Mouse (Mus musculus) lung, postnatal 0 days (tissue): Measurements from ENCODE around the gene Serhl. TPM values are rescaled to one million over a fixed set of nuclear protein-coding genes. Genes with fewer than 3 reads are reported as not detected.

ENCODE experiments used
- ATAC-seq: fragments of 200-750 bp; cut with Nextera tagmentation; 2 replicates; pipeline ENCODE4 v1.8.0; 2017; ENCODE audit warnings: moderate library complexity
- DNase-seq: peaks from one replicate; pipeline ENCODE4 v3.0.0-alpha.2; 2016; ENCODE audit warnings: low spot score
- H3K27ac ChIP-seq: fragments of 300-500 bp; sonication (generic); 2 replicates; pipeline ENCODE4 v1.5.1; 2014; ENCODE audit warnings: antibody characterized with exemption, mild to moderate bottlenecking, low read length, mixed read lengths
- H3K27me3 ChIP-seq: fragments of 300-500 bp; sonication (generic); replicated peaks from 2 replicates; pipeline ENCODE4 v1.6.1; 2014; ENCODE audit warnings: low read length, mixed read lengths; ENCODE audit not compliant: insufficient read depth
- H3K36me3 ChIP-seq: fragments of 300-500 bp; sonication (generic); 2 replicates; pipeline ENCODE4 v1.6.1; 2014; ENCODE audit warnings: low read length, mixed read lengths; ENCODE audit not compliant: insufficient read depth
- H3K4me1 ChIP-seq: fragments of 300-500 bp; sonication (generic); 2 replicates; pipeline ENCODE4 v1.6.1; 2014; ENCODE audit warnings: antibody characterized with exemption, low read depth, low read length, mixed read lengths; ENCODE audit not compliant: insufficient read depth
- H3K4me2 ChIP-seq: fragments of 300-500 bp; sonication (generic); replicated peaks from 2 replicates; pipeline ENCODE4 v1.6.1; 2014; ENCODE audit warnings: low read depth, mild to moderate bottlenecking, low read length, moderate library complexity, mixed read lengths
- H3K4me3 ChIP-seq: fragments of 300-500 bp; sonication (generic); 2 replicates; pipeline ENCODE4 v1.5.1; 2014; ENCODE audit warnings: low read depth, low read length
- H3K9ac ChIP-seq: fragments of 300-500 bp; sonication (generic); replicated peaks from 2 replicates; pipeline ENCODE4 v1.6.1; 2014; ENCODE audit warnings: low read depth, mild to moderate bottlenecking
- H3K9me3 ChIP-seq: fragments of 300-500 bp; sonication (generic); 2 replicates; pipeline ENCODE4 v1.6.1; 2016; ENCODE audit warnings: low read length, mixed read lengths
- CTCF ChIP-seq: IDR thresholded peaks from 2 replicates; pipeline ENCODE4 v1.5.1; 2016; ENCODE audit warnings: antibody characterized with exemption, mild to moderate bottlenecking
- EP300 ChIP-seq: IDR thresholded peaks from 2 replicates; pipeline ENCODE4 v1.6.1; 2016; ENCODE audit warnings: antibody characterized with exemption, mild to moderate bottlenecking, control low read depth
- WGBS: fragments of 180-500 bp; shearing (Covaris S2); extraction: QIAGEN DNeasy Blood & Tissue Kit; methylation state at CpG from one replicate; pipeline ENCODE4 v1.1.7; 2014; 5-methylcytosine and 5-hydroxymethylcytosine counted together
- polyA plus RNA-seq: library from polyadenylated mRNA; unstranded; fragments of >200 nt; fragmentation: Nextera tagmentation; extraction: Ambion mirVana; gene quantifications from 2 replicates; pipeline ENCODE4 v1.2.1, GENCODE M21; 2015

Gene Serhl
- polyA plus RNA-seq, 1 experiment from 2014 or later = 50.9 TPM

- Histone ChIP-seq H3K27ac (no peak overlapping the region), H3K27me3 (no peaks in the 10 kb centered on the region), H3K4me1 (peaks cover 9% of the 10 kb centered on the region; the same call in 1 of the 2 replicates), H3K36me3 (no peaks in the 10 kb centered on the region), H3K9ac (no peak overlapping the region), H3K9me3 (no peaks in the 10 kb centered on the region), H3K4me2 (no peak overlapping the region), H3K4me3 (no peak overlapping the region)
- TF ChIP-seq EP300 (no peak), CTCF (no peak)
- WGBS = 45% methylated on average over 1 of the region's 1 CpGs
- DNase-seq (no peak), ATAC-seq (no peak)
These were observed 13.8 kb downstream of the Serhl start for GRCm38 (mm10) chr15:83103111-83103510.

GRCm38 (mm10) chr15:83106426-83106825 lies 17.1 kb downstream of the Serhl start:
- Histone ChIP-seq H3K4me2 (no peak overlapping the region), H3K27ac (no peak overlapping the region), H3K9me3 (no peaks in the 10 kb centered on the region), H3K9ac (no peak overlapping the region), H3K27me3 (no peaks in the 10 kb centered on the region), H3K4me3 (no peak overlapping the region), H3K4me1 (no peaks in the 10 kb centered on the region), H3K36me3 (no peaks in the 10 kb centered on the region)
- DNase-seq = no peak
- TF ChIP-seq CTCF = no peak
- TF ChIP-seq EP300 = no peak
- ATAC-seq = no peak
- WGBS = 81% methylated on average over 6 of the region's 6 CpGs

- H3K36me3 ChIP-seq = no peaks in the 10 kb centered on the region
- TF ChIP-seq EP300 (no peak), CTCF (no peak)
- no peak for ATAC-seq
- WGBS = 81% methylated on average over 6 of the region's 6 CpGs
- no peak overlapping the region for H3K4me3 ChIP-seq
- no peak overlapping the region for H3K4me2 ChIP-seq
- H3K9me3 ChIP-seq = no peaks in the 10 kb centered on the region
- H3K27ac ChIP-seq = no peak overlapping the region
- H3K4me1 ChIP-seq = no peaks in the 10 kb centered on the region
- H3K9ac ChIP-seq = no peak overlapping the region
- no peak for DNase-seq
- H3K27me3 ChIP-seq = no peaks in the 10 kb centered on the region
These were observed 18.5 kb downstream of the Serhl start for GRCm38 (mm10) chr15:83107814-83108213.

- Histone ChIP-seq H3K9me3 (no peaks in the 10 kb centered on the region), H3K4me3 (no peak overlapping the region), H3K27ac (no peak overlapping the region), H3K4me1 (no peaks in the 10 kb centered on the region), H3K27me3 (no peaks in the 10 kb centered on the region), H3K9ac (no peak overlapping the region), H3K4me2 (no peak overlapping the region), H3K36me3 (0 out of 2 replicates have a peak, but pooled peaks cover 6% of the 10 kb centered on the region)
- TF ChIP-seq CTCF = no peak
- TF ChIP-seq EP300 = no peak
- 57% methylated on average over 6 of the region's 6 CpGs for WGBS
- DNase-seq = no peak
- ATAC-seq = no peak
These were observed 22.0 kb downstream of the Serhl start for GRCm38 (mm10) chr15:83111290-83111689.

- no peak for ATAC-seq
- no peak overlapping the region for H3K4me2 ChIP-seq
- H3K27ac ChIP-seq = no peak overlapping the region
- H3K36me3 ChIP-seq = 0 out of 2 replicates have a peak, but pooled peaks cover 6% of the 10 kb centered on the region
- H3K4me3 ChIP-seq = no peak overlapping the region
- WGBS = 75% methylated on average over 7 of the region's 7 CpGs
- H3K27me3 ChIP-seq = no peaks in the 10 kb centered on the region
- TF ChIP-seq CTCF = no peak
- no peak for TF ChIP-seq EP300
- H3K9me3 ChIP-seq = no peaks in the 10 kb centered on the region
- DNase-seq = no peak
- H3K9ac ChIP-seq = no peak overlapping the region
- H3K4me1 ChIP-seq = no peaks in the 10 kb centered on the region
These were observed 22.6 kb downstream of the Serhl start for GRCm38 (mm10) chr15:83111874-83112273.

GRCm38 (mm10) chr15:83112898-83113297 lies 23.6 kb downstream of the Serhl start:
- H3K4me3 ChIP-seq = no peak overlapping the region
- no peak overlapping the region for H3K4me2 ChIP-seq
- H3K36me3 ChIP-seq = peaks cover 17% of the 10 kb centered on the region; the same call in 1 of the 2 replicates
- ATAC-seq (peak; percentile 83), DNase-seq (peak; percentile 76)
- H3K9me3 ChIP-seq = no peaks in the 10 kb centered on the region
- no peak overlapping the region for H3K27ac ChIP-seq
- H3K27me3 ChIP-seq = no peaks in the 10 kb centered on the region
- 19% methylated on average over 10 of the region's 11 CpGs for WGBS
- no peak overlapping the region for H3K9ac ChIP-seq
- peak; percentile 84 for TF ChIP-seq CTCF
- no peak for TF ChIP-seq EP300
- no peaks in the 10 kb centered on the region for H3K4me1 ChIP-seq

- Histone ChIP-seq H3K4me2 (no peak overlapping the region), H3K9ac (no peak overlapping the region), H3K9me3 (no peaks in the 10 kb centered on the region), H3K36me3 (peaks cover 20% of the 10 kb centered on the region; the same call in 1 of the 2 replicates), H3K27me3 (no peaks in the 10 kb centered on the region), H3K4me3 (no peak overlapping the region), H3K4me1 (no peaks in the 10 kb centered on the region), H3K27ac (no peak overlapping the region)
- WGBS = 82% methylated on average over 9 of the region's 9 CpGs
- DNase-seq (no peak), ATAC-seq (no peak)
- no peak for TF ChIP-seq EP300
- no peak for TF ChIP-seq CTCF
These were observed 24.8 kb downstream of the Serhl start for GRCm38 (mm10) chr15:83114106-83114505.
